Mouse (Mus musculus): ENCODE measurements at regions not wholly inside any gene's neighbourhood (a gene's known extent, or its start where the extent isn't known, plus 50 kb on each side); places are given as distances from the start of the nearest gene placed in this dataset.

GRCm38 (mm10) chr12:56003561-56003960, 167.4 kb downstream of the Brms1l start:
- TF ChIP-seq CTCF (IDR thresholded peaks at IDR 0.05; ENCODE audit: control insufficient read depth, insufficient read depth, insufficient replicate concordance, low read depth, low read length), result no peak
- TF ChIP-seq POLR2A (IDR thresholded peaks at IDR 0.05; ENCODE audit: control insufficient read depth, low read depth, low read length), result no peak
